Mouse (Mus musculus) hindbrain, embryonic 14.5 days (tissue): ENCODE data around the gene Mcrs1. TPM values are rescaled to one million over a fixed set of nuclear protein-coding genes. Genes with fewer than 3 reads are reported as not detected.
A peak's percentile ranks its signal among the peaks of the same experiment; 100 is the strongest.

ENCODE experiments used
- ATAC-seq: fragments of 200-750 bp; cut with Nextera tagmentation; 2 replicates; pipeline ENCODE4 v1.8.0; 2017; ENCODE audit warnings: moderate number of reproducible peaks, mild to moderate bottlenecking, moderate TSS enrichment, moderate library complexity; ENCODE audit not compliant: low FRiP score
- DNase-seq: peaks from one replicate; pipeline ENCODE4 v3.0.0-alpha.2; 2015; ENCODE audit warnings: low spot score
- H3K27ac ChIP-seq: fragments of 300-500 bp; sonication (generic); 2 replicates; pipeline ENCODE4 v1.5.1; 2014; ENCODE audit warnings: mild to moderate bottlenecking, moderate library complexity
- H3K27me3 ChIP-seq: fragments of 300-500 bp; sonication (generic); 2 replicates; pipeline ENCODE4 v1.6.1; 2014; ENCODE audit warnings: mild to moderate bottlenecking, low read length, mixed read lengths; ENCODE audit not compliant: control insufficient read depth, insufficient read depth
- H3K36me3 ChIP-seq: fragments of 300-500 bp; sonication (generic); replicated peaks from 2 replicates; pipeline ENCODE4 v1.6.1; 2014; ENCODE audit not compliant: control insufficient read depth, insufficient read depth
- H3K4me1 ChIP-seq: fragments of 300-500 bp; sonication (generic); replicated peaks from 2 replicates; pipeline ENCODE4 v1.6.1; 2014; ENCODE audit warnings: antibody characterized with exemption, low read length, mixed read lengths; ENCODE audit not compliant: control insufficient read depth, insufficient read depth
- H3K4me2 ChIP-seq: fragments of 300-500 bp; sonication (generic); replicated peaks from 2 replicates; pipeline ENCODE4 v1.6.1; 2014; ENCODE audit warnings: mild to moderate bottlenecking, moderate library complexity
- H3K4me3 ChIP-seq: fragments of 300-500 bp; sonication (generic); replicated peaks from 2 replicates; pipeline ENCODE4 v1.5.1; 2014; ENCODE audit warnings: mild to moderate bottlenecking, low read length
- H3K9ac ChIP-seq: fragments of 300-500 bp; sonication (generic); 2 replicates; pipeline ENCODE4 v1.6.1; 2014
- H3K9me3 ChIP-seq: fragments of 300-500 bp; sonication (generic); 2 replicates; pipeline ENCODE4 v1.6.1; 2016; ENCODE audit warnings: low read length; ENCODE audit not compliant: control insufficient read depth
- WGBS: fragments of 180-500 bp; shearing (Covaris S2); extraction: QIAGEN DNeasy Blood & Tissue Kit; methylation state at CpG from one replicate; pipeline ENCODE4 v1.1.7; 2014; 5-methylcytosine and 5-hydroxymethylcytosine counted together
- polyA plus RNA-seq: library from polyadenylated mRNA; unstranded; fragments of >200 nt; fragmentation: Nextera tagmentation; extraction: Ambion mirVana; gene quantifications from 2 replicates; pipeline ENCODE4 v1.2.1, GENCODE M21; 2014

The Mcrs1 gene
- polyA plus RNA-seq, 1 experiment from 2014 or later = 205 TPM

GRCm38 (mm10) chr15:99278271-99278670 is 26.5 kb upstream of the Mcrs1 start:
- DNase-seq = no peak
- Histone ChIP-seq H3K27me3 (no peaks in the 10 kb centered on the region), H3K27ac (no peak overlapping the region), H3K4me1 (0 out of 2 replicates have a peak, but pooled peaks cover 2% of the 10 kb centered on the region), H3K9ac (no peak overlapping the region), H3K9me3 (no peaks in the 10 kb centered on the region), H3K36me3 (no peaks in the 10 kb centered on the region), H3K4me2 (no peak overlapping the region), H3K4me3 (no peak overlapping the region)
- no peak for ATAC-seq
- 86% methylated on average over 7 of the region's 7 CpGs for WGBS

DNA sequence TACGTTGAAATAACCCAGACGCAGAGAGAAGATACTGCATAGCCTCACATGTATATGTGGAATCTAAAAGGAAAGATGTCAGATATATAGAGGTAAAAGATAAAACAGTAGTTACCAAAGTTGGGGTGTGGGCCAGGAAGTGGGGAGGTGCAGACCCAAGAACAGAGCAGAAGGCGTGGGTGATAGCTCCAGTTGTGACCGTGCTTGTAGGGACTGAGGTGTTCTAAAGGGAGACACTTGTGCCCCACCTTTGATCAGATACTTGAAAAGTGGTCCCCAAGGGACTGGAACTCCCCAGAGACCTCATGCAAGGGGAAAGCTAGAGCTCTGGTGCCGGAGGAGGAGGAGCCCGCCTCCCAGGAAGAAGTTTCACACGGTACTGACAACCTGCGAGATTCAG is 24.3 kb upstream of the Mcrs1 start:
- no peak overlapping the region for H3K4me2 ChIP-seq
- ATAC-seq (no peak), DNase-seq (no peak)
- H3K9me3 ChIP-seq = no peaks in the 10 kb centered on the region
- H3K27ac ChIP-seq = no peak overlapping the region
- H3K4me3 ChIP-seq = no peak overlapping the region
- H3K36me3 ChIP-seq = no peaks in the 10 kb centered on the region
- H3K27me3 ChIP-seq = no peaks in the 10 kb centered on the region
- H3K9ac ChIP-seq = no peak overlapping the region
- WGBS = 87% methylated on average over 8 of the region's 8 CpGs
- H3K4me1 ChIP-seq = 0 out of 2 replicates have a peak, but pooled peaks cover 2% of the 10 kb centered on the region

- DNase-seq = peak; percentile 79
- no peaks in the 10 kb centered on the region for H3K9me3 ChIP-seq
- H3K36me3 ChIP-seq = no peaks in the 10 kb centered on the region
- no peak overlapping the region for H3K4me3 ChIP-seq
- WGBS = 28% methylated on average over 4 of the region's 4 CpGs
- no peak for ATAC-seq
- no peaks in the 10 kb centered on the region for H3K27me3 ChIP-seq
- H3K4me1 ChIP-seq = no peaks in the 10 kb centered on the region
- no peak overlapping the region for H3K9ac ChIP-seq
- no peak overlapping the region for H3K4me2 ChIP-seq
- H3K27ac ChIP-seq = no peak overlapping the region
Observed at GRCm38 (mm10) chr15:99265679-99266078, 13.9 kb upstream of the Mcrs1 start.

- no peaks in the 10 kb centered on the region for H3K27me3 ChIP-seq
- no peaks in the 10 kb centered on the region for H3K9me3 ChIP-seq
- no peak overlapping the region for H3K9ac ChIP-seq
- 0 out of 2 replicates have a peak, but pooled peaks cover 2% of the 10 kb centered on the region for H3K4me1 ChIP-seq
- DNase-seq = no peak
- no peak for ATAC-seq
- no peaks in the 10 kb centered on the region for H3K36me3 ChIP-seq
- 70% methylated on average over 2 of the region's 2 CpGs for WGBS
- no peak overlapping the region for H3K27ac ChIP-seq
- H3K4me3 ChIP-seq = no peak overlapping the region
- H3K4me2 ChIP-seq = no peak overlapping the region
Observed at GRCm38 (mm10) chr15:99264363-99264762, 12.6 kb upstream of the Mcrs1 start.

DNA sequence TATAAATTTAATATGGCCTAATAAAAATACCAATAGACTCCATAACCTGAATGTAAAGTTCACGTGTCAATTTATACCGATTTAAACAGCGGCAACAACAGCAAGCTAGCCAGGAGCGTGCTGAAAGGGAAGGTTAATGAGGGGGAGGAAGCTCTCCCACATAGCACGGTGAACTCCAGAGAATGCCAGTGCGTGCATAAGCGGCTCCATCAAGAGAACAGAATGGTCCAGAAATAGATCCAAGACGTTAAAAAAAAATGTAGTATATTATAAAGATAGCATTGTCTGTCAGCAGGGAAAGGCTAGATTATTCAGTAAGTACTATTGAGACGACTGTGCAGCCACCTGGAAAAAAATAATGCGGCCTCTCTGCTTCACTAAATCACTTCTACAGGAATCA is 10.9 kb upstream of the Mcrs1 start:
- H3K9me3 ChIP-seq = no peaks in the 10 kb centered on the region
- H3K4me2 ChIP-seq = no peak overlapping the region
- no peaks in the 10 kb centered on the region for H3K36me3 ChIP-seq
- no peak overlapping the region for H3K4me3 ChIP-seq
- 0 out of 2 replicates have a peak, but pooled peaks cover 3% of the 10 kb centered on the region for H3K4me1 ChIP-seq
- DNase-seq = no peak
- H3K9ac ChIP-seq = no peak overlapping the region
- 47% methylated on average over 10 of the region's 10 CpGs for WGBS
- H3K27me3 ChIP-seq = no peaks in the 10 kb centered on the region
- ATAC-seq = no peak
- no peak overlapping the region for H3K27ac ChIP-seq

GRCm38 (mm10) chr15:99259730-99260252 is 8.0 kb upstream of the Mcrs1 start:
- H3K36me3 ChIP-seq = no peaks in the 10 kb centered on the region
- 0 out of 2 replicates have a peak, but pooled peaks cover 3% of the 10 kb centered on the region for H3K4me1 ChIP-seq
- H3K4me3 ChIP-seq = no peak overlapping the region
- ATAC-seq (no peak), DNase-seq (peak; percentile 37)
- no peak overlapping the region for H3K9ac ChIP-seq
- no peaks in the 10 kb centered on the region for H3K9me3 ChIP-seq
- H3K27ac ChIP-seq = no peak overlapping the region
- peak overlapping the region; percentile 36 for H3K4me2 ChIP-seq
- no peaks in the 10 kb centered on the region for H3K27me3 ChIP-seq
- WGBS = 3% methylated on average over 10 of the region's 10 CpGs

DNA sequence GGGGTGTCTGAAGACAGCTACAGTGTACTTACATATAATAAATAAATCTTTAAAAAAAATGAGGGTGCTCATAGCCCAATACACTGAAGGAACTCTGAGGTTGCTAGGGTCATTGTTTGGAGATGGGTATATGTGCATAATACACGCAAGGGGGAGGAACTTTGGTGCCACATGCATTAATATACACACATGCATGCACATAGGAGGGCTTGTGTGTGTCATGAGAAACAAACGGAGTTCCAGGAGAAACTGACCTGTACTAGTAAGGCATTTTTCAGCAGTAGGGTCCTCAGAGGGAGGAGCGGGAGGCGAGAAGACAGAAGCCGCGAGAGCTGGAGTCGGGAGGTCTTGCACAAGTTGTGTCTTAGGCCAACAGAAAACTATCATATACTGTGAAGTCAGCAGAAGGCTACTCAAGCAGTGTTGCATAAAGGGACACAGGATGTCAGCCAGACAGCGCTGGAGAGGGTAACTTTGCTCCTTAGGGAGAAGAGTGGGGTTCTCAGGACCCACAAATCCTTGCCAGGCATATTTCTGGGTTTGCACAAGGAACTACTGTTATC is 7.5 kb upstream of the Mcrs1 start:
- Histone ChIP-seq H3K36me3 (no peaks in the 10 kb centered on the region), H3K27me3 (no peaks in the 10 kb centered on the region), H3K4me1 (0 out of 2 replicates have a peak, but pooled peaks cover 3% of the 10 kb centered on the region), H3K27ac (no peak overlapping the region), H3K9me3 (no peaks in the 10 kb centered on the region), H3K4me2 (peak overlapping the region; percentile 36), H3K4me3 (no peak overlapping the region), H3K9ac (no peak overlapping the region)
- 67% methylated on average over 8 of the region's 8 CpGs for WGBS
- ATAC-seq = no peak
- no peak for DNase-seq

- Histone ChIP-seq H3K36me3 (no peaks in the 10 kb centered on the region), H3K4me2 (no peak overlapping the region), H3K4me1 (peaks cover 13% of the 10 kb centered on the region), H3K27ac (no peak overlapping the region), H3K9me3 (no peaks in the 10 kb centered on the region), H3K9ac (no peak overlapping the region), H3K4me3 (no peak overlapping the region), H3K27me3 (no peaks in the 10 kb centered on the region)
- DNase-seq (no peak), ATAC-seq (no peak)
- 83% methylated on average over 6 of the region's 6 CpGs for WGBS
Observed at GRCm38 (mm10) chr15:99255241-99255749, 3.5 kb upstream of the Mcrs1 start.

- peaks cover 13% of the 10 kb centered on the region for H3K4me1 ChIP-seq
- H3K4me3 ChIP-seq = no peak overlapping the region
- no peak overlapping the region for H3K27ac ChIP-seq
- 89% methylated on average over 2 of the region's 2 CpGs for WGBS
- no peaks in the 10 kb centered on the region for H3K9me3 ChIP-seq
- H3K4me2 ChIP-seq = no peak overlapping the region
- DNase-seq (no peak), ATAC-seq (no peak)
- H3K9ac ChIP-seq = no peak overlapping the region
- H3K27me3 ChIP-seq = no peaks in the 10 kb centered on the region
- peaks cover 3% of the 10 kb centered on the region; the same call in 1 of the 2 replicates for H3K36me3 ChIP-seq
Observed at GRCm38 (mm10) chr15:99254477-99255005, 2.8 kb upstream of the Mcrs1 start.
